Comparison of ENCODE assay signal across 10 mouse cellular contexts in the genomic region with DNA sequence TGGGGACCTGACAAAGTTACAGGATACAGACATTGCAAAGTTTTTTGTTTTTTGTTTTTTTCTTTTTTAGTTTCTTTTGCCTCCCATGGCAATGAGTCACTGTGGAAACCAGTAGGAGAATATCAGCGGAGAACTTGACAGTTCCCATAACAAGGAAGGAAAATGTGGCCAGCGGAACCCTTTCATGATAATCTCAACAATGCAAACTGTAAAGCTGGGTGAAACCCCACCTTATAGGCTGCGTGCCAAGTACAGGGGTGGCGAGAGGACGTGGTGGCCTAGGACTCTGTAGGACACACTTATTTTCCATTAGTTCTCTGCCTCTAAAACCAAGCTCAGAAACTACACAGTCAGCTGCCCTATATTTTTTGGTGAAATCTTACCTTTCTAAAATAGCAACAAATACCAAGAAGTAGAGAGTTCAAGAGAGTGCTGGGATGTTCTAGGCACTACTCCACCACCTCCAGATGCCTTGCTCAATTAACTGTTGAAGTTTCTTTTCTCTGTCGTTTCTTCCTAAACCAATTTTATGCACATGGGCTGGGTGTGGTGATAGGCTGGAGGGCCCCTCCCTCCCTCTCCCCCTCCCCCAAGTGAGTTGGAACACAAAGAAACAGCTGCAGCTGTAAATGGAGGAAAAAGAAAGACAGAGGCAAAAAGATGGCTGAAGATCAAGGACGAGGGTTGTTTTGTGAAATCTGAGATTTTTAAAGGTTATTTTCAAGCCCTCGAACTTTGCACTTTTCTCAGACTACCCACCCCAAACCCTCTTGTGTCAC.
A peak's percentile ranks its signal among the peaks of the same experiment; 100 is the strongest.
DNase-seq lines count a peak whose midpoint lies in the region; ATAC-seq and TF ChIP-seq lines count a peak whose summit lies in the region.
"Had no signal": no experiment of that assay in that cellular context is flagged by ENCODE, and none has a peak within 500 bp of the region (broad histone marks: within the 10 kb centered on the region; RNA-seq: fewer than 3 reads in every experiment).

No protein-coding gene starts in this region.

- DNase-seq in embryo, embryonic 11 days, result peak; percentile 19
- no peak for DNase-seq in embryo, embryonic 10 days (ENCODE audit: low spot score)
- DNase-seq in ES-CJ7 (ENCODE audit: low read depth, low spot score), result peak; percentile 61
- DNase-seq in lung, postnatal 0 days (ENCODE audit: low spot score), result peak; percentile 34
- DNase-seq in forebrain, embryonic 14.5 days (ENCODE audit: low spot score), result no peak
- DNase-seq in embryo, embryonic 9.5 days (ENCODE audit: extremely low spot score), result no peak

- H3K36me3 ChIP-seq in heart, embryonic 13.5 days, result no peaks in the 10 kb centered on the region
- no peaks in the 10 kb centered on the region for H3K36me3 ChIP-seq in lung, postnatal 0 days (ENCODE audit: insufficient read depth, low read length)
- no peaks in the 10 kb centered on the region for H3K36me3 ChIP-seq in forebrain, embryonic 14.5 days (ENCODE audit: control insufficient read depth, insufficient read depth, low read length)
- H3K36me3 ChIP-seq: embryonic facial prominence, embryonic 15.5 days had no signal

- no peak for TF ChIP-seq CTCF in lung, postnatal 0 days (IDR thresholded peaks at IDR 0.05)

- peak; percentile 32; the same call in 1 of the 2 replicates for TF ChIP-seq EP300 in lung, postnatal 0 days (IDR thresholded peaks at IDR 0.05)

- ATAC-seq in heart, embryonic 13.5 days (ENCODE audit: extremely low read depth, insufficient number of reproducible peaks, low FRiP score, low TSS enrichment), result peak; percentile 44
- peak; percentile 28; the same call in 1 of the 2 replicates for ATAC-seq in lung, postnatal 0 days
- no peak for ATAC-seq in forebrain, embryonic 14.5 days
- ATAC-seq in erythroblast, adult 5-6 weeks (replicated peaks; ENCODE audit: low FRiP score, poor library complexity, severe bottlenecking), result no peak

- no peak overlapping the region for H3K4me2 ChIP-seq in heart, embryonic 13.5 days
- no peak overlapping the region for H3K4me2 ChIP-seq in lung, postnatal 0 days (replicated peaks; ENCODE audit: low read depth, low read length)
- H3K4me2 ChIP-seq in forebrain, embryonic 14.5 days (ENCODE audit: low read length), result no peak overlapping the region
- H3K4me2 ChIP-seq: embryonic facial prominence, embryonic 15.5 days had no signal

- peaks cover 38% of the 10 kb centered on the region for H3K4me1 ChIP-seq in heart, embryonic 13.5 days
- 0 out of 2 replicates have a peak, but pooled peaks cover 3% of the 10 kb centered on the region for H3K4me1 ChIP-seq in lung, postnatal 0 days (ENCODE audit: insufficient read depth, low read depth, low read length)
- peaks cover 3% of the 10 kb centered on the region; the same call in 1 of the 2 replicates for H3K4me1 ChIP-seq in forebrain, embryonic 14.5 days (ENCODE audit: control insufficient read depth, insufficient read depth, low read length)

- H3K9me3 ChIP-seq in heart, embryonic 13.5 days, result no peaks in the 10 kb centered on the region
- H3K9me3 ChIP-seq in lung, postnatal 0 days (ENCODE audit: low read length), result no peaks in the 10 kb centered on the region
- no peaks in the 10 kb centered on the region for H3K9me3 ChIP-seq in forebrain, embryonic 14.5 days (replicated peaks; ENCODE audit: control insufficient read depth, low read length)
- H3K9me3 ChIP-seq: embryonic facial prominence, embryonic 15.5 days had no signal

- H3K4me3 ChIP-seq in heart, embryonic 13.5 days, result no peak overlapping the region
- no peak overlapping the region for H3K4me3 ChIP-seq in lung, postnatal 0 days (ENCODE audit: low read depth, low read length)
- no peak overlapping the region for H3K4me3 ChIP-seq in forebrain, embryonic 14.5 days (ENCODE audit: low read depth, low read length)
- H3K4me3 ChIP-seq: embryonic facial prominence, embryonic 15.5 days had no signal

- 35% methylated on average over 8 of the region's 8 CpGs for WGBS in heart, embryonic 13.5 days
- 31% methylated on average over 8 of the region's 8 CpGs for WGBS in lung, postnatal 0 days
- WGBS in forebrain, embryonic 14.5 days, result 54% methylated on average over 8 of the region's 8 CpGs

- H3K9ac ChIP-seq in heart, embryonic 13.5 days, result no peak overlapping the region
- no peak overlapping the region for H3K9ac ChIP-seq in lung, postnatal 0 days (replicated peaks; ENCODE audit: low read depth)
- no peak overlapping the region for H3K9ac ChIP-seq in forebrain, embryonic 14.5 days (ENCODE audit: low read length)
- H3K9ac ChIP-seq: embryonic facial prominence, embryonic 15.5 days had no signal

- H3K27me3 ChIP-seq in heart, embryonic 13.5 days (replicated peaks), result no peaks in the 10 kb centered on the region
- H3K27me3 ChIP-seq in lung, postnatal 0 days (replicated peaks; ENCODE audit: insufficient read depth, low read length), result no peaks in the 10 kb centered on the region
- H3K27me3 ChIP-seq in forebrain, embryonic 14.5 days (replicated peaks; ENCODE audit: control insufficient read depth, insufficient read depth, low read length), result no peaks in the 10 kb centered on the region
- H3K27me3 ChIP-seq: embryonic facial prominence, embryonic 15.5 days had no signal

- H3K27ac ChIP-seq in heart, embryonic 13.5 days (replicated peaks), result peak overlapping the region; percentile 74
- no peak overlapping the region for H3K27ac ChIP-seq in lung, postnatal 0 days (ENCODE audit: low read length)
- no peak overlapping the region for H3K27ac ChIP-seq in forebrain, embryonic 14.5 days (ENCODE audit: low read depth, low read length)
- H3K27ac ChIP-seq: embryonic facial prominence, embryonic 15.5 days; macrophage had no signal

Comparison
In these comparisons a context has a peak if more than half of its experiments do, and no peak if none do; other contexts are left out.
1. DNase-seq: peak in embryo, embryonic 11 days (single experiment), ES-CJ7 (single experiment) and lung, postnatal 0 days (single experiment); none in embryo, embryonic 10 days (single experiment), forebrain, embryonic 14.5 days (single experiment) and embryo, embryonic 9.5 days (single experiment).
2. ATAC-seq: peak in heart, embryonic 13.5 days (single experiment) and lung, postnatal 0 days (single experiment); none in forebrain, embryonic 14.5 days (single experiment) and erythroblast, adult 5-6 weeks (single experiment).